Mouse (Mus musculus) lung, postnatal 0 days (tissue): ENCODE measurements around the gene Fam78b.

Experiments used
- CTCF ChIP-seq: IDR thresholded peaks from 2 replicates; pipeline ENCODE4 v1.5.1; 2016; ENCODE audit warnings: antibody characterized with exemption, mild to moderate bottlenecking
- EP300 ChIP-seq: IDR thresholded peaks from 2 replicates; pipeline ENCODE4 v1.6.1; 2016; ENCODE audit warnings: antibody characterized with exemption, mild to moderate bottlenecking, control low read depth

- TF ChIP-seq CTCF, result no peak
- TF ChIP-seq EP300, result no peak
Observed at GRCm38 (mm10) chr1:167119439-167119838, 118.2 kb downstream of the Fam78b start.
